Mouse (Mus musculus) heart, postnatal 25 days (tissue): Measurements from ENCODE around the gene Shank2. TPM values are rescaled to one million over a fixed set of nuclear protein-coding genes. Genes with fewer than 3 reads are reported as not detected.

Experiments
- DNase-seq: peaks from one replicate; pipeline ENCODE4 v3.0.0; 2022; ENCODE audit warnings: low spot score
- intact Hi-C: fragments of 180-260 bp; cut with DNase I; formaldehyde crosslinking; loops from one replicate; pipeline ENCODE4 v1.15.1; 2025
- total RNA-seq, 2 experiments: library from RNA; stranded (reverse); gene quantifications; 2 replicates each; pipeline ENCODE4 v1.2.3; 2021

Gene Shank2
- total RNA-seq, 2 experiments from 2014 or later, result 0.42 to 0.59 TPM

DNA sequence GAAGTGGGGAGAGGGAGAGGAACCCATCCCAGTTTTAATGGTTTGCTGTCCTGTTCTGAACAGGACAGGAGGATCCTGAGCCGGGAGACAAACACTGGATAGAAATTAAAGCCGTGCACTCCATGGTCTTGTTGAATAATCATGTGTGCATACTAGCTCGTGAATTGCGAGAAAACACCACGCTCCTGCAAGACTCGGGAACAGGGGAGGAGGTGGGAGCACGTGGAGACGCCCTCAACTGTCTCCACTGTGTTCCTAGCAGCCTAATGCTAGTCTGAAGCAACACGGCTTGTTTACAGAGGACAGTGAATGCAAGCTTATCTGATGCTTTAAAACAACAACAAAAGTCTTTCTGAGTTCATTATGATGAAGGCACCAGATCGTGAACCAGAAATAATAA lies 379.9 kb downstream of the Shank2 start:
- intact Hi-C loops, result no loop called here
- DNase-seq, result no peak

DNA sequence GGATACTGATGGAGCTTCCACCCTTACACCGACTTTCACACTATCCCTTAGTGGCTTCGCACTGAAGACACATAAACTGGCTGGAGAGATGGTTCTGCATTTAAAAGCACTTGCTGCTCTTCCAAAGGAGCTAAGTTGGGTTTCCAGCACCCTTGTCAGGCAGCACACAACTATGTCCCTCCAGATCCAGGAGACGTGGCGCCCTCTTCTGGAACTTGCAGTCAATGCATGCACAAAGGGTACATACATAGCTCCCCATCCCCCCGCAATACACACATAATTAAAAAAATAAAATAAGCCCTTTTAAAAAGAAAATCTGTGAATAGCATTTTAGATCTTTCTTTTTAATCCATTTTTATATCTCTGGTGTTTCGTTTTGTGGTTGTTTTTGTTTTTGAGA lies 385.8 kb downstream of the Shank2 start:
- no peak for DNase-seq
- intact Hi-C loops, result no loop called here

DNA sequence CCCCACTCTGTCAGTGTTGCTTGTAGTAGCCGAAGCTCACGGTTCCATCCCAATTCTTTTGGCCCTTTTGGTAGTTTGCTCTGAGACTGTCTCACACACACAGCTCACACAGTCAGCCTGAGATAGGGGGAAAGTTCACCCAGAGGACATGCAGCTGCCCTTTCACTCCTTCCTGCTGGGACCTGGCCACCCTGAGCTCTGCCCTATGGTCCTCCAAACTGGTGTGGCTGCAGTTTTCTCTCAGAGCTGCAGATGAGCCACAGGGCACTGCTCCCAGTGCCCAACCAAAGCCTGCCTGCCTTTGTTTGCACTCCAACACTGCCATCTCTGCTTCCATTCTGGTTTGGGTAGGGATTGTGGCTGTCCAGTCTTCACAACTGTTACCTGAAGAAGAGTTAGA lies 388.0 kb downstream of the Shank2 start:
- intact Hi-C loops, result no loop called here
- no peak for DNase-seq

DNA sequence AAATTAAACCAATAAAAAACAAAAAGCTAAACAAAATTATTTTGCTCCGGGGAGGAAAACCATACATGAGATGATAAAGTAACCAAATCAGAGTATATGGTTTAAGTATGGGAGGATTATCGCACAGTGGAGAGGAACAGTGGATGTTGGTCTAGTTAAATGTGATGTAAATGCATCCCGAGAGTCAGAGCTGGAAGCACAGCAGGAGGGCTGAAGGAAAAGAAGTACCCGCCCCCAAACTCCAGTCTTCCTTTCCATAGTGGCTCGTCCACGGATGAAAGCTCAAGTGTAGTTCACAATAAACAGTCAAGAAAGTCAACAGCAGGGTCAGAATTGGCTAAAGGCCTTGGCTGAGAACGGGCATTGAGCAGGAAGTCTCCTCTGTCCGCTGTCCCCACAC lies 388.9 kb downstream of the Shank2 start:
- intact Hi-C loops, result no loop called here
- no peak for DNase-seq

DNA sequence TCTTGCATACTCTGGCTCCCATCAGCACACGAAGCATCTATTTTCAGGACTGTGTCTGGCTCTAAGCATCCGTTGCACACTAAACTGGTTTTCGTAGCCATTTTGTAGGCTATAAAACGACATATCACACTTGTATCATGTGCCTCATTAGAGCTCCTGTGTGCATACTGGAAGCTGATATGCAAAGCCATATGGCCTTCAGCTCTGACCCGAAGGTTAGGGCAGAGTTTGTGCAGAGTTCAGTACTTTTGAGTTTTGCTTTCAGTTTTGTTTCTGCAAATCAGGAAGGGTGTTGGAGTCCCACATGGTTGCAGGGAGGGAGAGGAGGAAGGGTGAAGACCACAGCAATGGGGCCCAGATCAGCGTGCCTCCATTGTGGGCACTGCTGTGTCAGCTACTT lies 390.0 kb downstream of the Shank2 start:
- intact Hi-C loops, result no loop called here
- no peak for DNase-seq

DNA sequence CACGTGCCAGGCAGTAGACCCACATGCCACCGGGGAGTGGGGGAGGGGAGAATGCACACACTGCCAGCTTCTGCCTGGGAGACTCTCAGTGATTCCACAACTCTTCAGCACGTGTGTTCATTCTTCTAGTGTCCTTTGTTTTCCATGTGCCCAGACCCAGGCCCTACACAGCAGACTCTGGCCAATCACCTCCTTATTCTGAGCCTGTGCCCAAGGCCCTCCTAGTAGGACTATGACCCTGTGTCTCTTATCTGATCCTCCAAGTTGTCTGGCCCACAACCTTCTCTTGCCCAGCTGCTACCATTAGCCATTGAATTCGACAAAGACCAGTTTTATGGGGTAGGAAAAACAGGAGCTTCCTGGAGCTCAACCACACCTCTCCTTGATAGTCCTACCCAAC lies 400.8 kb downstream of the Shank2 start:
- no peak for DNase-seq
- intact Hi-C loops, result no loop called here

DNA sequence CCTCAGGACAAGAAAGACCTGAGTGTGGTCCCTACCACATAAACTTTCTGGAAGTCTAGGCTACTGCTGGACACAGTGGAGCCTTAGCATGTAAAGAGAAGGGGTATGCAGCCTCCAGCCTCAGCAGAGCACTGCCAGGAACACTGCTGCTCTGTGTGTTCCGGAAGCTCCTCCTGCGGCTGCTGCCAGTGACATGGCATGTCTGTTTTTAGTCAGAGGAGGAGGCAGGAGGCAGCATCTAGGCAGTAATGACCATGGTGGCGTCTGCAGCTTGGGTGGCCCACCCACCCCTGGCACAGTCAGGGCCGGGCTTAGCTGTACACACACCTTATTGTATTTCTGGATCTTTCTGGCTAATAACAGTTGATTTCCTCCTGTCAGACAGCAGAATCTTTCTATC lies 405.9 kb downstream of the Shank2 start:
- DNase-seq, result no peak
- intact Hi-C loops, result no loop called here

DNA sequence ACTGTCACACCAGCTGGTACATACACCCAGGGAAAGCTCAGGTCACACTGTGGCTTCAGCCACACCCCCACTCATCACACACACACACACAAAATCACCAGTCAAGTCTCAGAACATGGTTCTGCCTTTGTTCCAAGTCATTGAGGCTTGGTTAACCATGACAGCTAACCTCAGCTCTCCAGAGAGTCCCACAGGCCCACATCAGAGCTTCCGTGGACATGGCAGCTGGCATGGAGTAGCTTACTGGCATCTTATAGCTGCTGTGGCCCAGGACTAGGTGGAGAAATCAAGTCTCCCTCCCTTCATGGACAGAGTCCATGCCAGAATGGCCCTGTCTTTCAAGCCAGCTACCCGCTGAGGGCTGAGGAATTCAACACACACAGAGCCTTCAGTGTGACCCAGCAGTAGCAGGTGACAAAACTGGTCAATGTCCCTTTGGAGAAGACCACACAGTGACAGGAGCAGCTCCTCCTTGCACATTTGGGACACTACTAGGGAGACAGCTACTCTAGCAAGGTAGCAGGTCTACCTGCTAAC lies 406.8 kb downstream of the Shank2 start:
- DNase-seq, result no peak

DNA sequence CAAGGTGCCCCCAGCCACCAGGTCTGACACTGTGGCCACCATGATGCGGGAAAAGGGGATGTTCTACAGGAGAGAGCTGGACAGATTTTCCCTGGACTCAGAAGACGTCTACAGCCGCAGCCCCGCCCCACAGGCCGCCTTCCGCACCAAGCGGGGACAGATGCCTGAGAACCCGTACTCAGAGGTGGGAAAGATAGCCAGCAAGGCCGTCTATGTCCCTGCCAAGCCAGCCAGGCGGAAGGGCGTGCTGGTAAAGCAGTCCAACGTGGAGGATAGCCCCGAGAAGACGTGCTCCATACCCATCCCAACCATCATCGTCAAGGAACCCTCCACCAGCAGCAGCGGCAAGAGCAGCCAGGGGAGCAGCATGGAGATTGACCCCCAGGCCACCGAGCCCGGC lies 408.0 kb downstream of the Shank2 start:
- no peak for DNase-seq
- intact Hi-C loops, result no loop called here

More for the DNA sequence above, 406.8 kb downstream of the Shank2 start:
- intact Hi-C loops, result no loop called here

DNA sequence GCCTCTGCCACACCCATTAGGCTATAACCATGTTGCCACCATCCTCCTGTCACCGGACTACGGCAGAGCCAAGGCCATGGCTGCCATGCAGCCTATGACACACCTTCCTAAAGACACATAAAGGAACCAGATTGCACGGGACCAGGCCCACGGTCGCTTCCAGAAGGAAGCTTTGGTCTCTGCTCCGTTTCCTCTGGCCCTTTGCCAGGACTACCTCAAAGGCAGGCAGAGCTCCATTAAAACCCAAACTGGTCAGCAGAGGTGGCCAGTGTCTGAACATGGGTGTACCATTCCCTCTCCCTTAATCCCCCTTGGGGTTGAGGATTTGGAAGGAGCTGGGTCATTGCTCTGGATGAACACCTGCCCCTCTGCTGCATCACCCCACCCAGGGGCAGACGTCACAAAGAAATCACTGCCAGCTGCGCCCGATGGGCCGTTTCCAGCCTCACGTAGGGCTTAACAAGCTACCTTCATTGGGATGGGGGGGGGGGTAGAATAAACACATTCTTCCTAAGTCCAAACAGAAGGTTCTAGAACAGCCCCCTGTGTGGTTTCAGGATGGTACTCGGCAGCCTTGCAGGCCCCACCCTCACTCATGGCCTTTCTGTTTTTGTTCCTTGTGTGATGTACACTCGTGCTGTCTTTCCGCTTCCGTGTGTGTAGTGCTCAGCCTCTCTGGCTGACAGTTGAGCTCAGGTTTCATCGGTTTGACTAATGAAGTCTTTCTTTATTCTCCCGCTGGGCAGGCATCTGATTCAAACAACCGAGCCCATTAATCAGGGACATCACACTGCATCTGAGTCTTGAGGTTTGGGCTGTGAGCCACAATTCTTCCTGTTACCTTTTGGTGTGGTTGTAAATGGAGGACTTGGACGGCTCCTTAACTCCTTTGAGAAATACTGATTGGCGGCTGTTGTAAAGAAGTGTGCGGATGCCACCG lies 410.5 kb downstream of the Shank2 start:
- intact Hi-C loops, result no loop called here

DNA sequence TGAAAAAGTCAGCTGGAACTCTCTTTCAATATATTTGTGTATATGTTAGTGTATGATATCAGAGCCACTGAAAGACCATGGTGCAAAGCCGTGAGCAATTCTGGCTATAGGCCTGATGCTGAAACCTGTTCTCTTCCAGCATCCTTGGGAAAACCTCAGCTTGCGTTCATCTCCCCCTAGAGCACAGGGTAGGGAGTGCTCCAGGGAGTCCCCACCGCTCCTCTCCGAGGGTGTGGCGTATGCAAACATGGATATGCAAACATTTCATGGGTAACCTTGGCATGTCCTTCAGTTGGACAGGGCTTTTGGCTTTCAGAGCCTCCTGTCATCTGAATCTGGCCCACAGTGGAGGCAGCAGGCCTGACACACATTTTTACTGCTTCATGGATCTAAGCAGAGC lies 412.9 kb downstream of the Shank2 start:
- intact Hi-C loops, result no loop called here
- DNase-seq, result no peak

More for the DNA sequence above, 410.5 kb downstream of the Shank2 start:
- DNase-seq, result no peak

DNA sequence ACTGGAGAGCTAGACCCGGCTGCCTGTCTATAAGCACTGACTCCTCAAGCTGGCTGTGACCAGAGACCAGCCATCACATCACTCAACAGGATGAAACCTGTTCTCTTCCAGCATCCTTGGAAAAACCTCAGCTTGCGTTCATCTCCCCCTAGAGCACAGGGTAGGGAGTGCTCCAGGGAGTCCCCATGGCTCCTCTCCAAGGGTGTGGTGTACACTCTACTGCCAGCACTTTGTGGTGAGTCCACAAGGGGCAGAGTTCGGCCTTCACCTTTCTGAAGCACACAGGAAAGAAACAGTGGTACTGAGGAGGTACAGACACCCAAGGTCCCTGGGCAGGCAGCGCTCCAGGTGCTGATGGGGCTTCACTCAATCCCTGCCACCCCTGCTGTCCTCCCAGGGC lies 414.1 kb downstream of the Shank2 start:
- intact Hi-C loops, result no loop called here
- DNase-seq, result no peak

DNA sequence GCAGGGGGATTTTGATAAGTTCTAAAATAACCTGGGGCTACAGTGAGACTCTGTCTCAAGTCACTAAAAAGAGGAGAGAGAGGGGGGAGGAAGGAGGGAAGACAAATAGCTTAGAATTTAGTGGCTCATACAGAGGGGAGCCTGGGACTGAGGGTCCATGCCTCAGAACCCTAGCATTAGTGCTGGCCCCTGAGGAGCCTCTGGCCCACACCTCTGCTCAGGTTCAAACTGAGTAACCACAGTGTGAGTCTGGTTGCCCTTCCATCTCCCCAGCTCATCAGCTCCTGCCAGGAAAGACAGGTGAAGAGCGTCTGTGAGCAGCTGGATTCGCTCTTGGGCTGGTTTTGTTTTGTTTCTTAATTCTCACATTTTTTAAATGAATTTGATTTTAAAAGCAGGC lies 415.5 kb downstream of the Shank2 start:
- DNase-seq, result no peak
- intact Hi-C loops, result no loop called here

DNA sequence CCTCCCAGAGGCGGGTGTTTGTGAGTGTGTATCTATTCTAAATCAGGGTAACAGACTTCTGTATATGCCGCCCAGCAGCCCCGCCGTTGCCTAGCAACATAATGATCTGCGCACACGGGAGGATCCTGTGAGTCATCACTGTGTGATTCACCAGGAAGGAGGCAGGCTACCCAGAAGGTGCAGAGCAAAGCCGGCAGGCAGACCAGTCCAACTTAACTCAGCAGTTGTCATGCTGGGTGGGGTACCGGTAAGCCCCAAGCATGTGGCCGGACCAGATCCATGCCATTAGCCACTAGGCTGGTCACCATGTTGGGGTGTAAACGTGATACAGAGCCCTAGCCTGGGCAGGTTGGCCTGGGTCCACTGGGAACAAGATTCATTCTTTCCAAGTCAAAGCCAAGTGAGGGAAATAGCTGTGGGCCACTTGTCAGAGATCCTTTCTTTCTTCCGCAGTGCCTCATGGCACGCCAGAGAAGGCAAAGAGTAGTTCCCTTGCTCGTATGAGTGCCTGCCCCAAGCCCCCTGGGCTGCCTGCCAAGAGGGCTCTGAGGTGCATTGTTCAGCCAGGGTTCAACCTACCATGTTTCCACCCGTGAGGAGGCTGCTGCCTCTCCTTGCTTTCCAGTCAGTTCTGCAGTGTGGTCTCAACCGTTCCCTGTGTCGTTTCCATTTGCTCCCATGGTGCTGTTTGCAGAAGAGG lies 416.1 kb downstream of the Shank2 start:
- intact Hi-C loops, result no loop called here
- peak; percentile 10 for DNase-seq

DNA sequence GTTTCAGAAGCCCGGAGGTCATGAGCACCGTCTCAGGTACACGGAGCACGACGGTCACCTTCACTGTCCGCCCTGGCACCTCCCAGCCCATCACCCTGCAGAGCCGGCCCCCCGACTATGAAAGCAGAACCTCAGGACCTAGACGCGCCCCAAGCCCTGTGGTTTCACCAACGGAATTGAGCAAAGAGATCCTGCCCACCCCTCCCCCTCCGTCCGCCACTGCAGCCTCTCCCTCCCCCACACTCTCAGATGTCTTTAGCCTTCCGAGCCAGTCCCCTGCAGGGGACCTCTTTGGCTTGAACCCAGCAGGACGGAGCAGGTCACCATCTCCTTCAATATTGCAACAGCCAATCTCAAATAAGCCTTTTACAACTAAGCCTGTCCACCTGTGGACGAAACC lies 418.8 kb downstream of the Shank2 start:
- no peak for DNase-seq
- intact Hi-C loops, result no loop called here

DNA sequence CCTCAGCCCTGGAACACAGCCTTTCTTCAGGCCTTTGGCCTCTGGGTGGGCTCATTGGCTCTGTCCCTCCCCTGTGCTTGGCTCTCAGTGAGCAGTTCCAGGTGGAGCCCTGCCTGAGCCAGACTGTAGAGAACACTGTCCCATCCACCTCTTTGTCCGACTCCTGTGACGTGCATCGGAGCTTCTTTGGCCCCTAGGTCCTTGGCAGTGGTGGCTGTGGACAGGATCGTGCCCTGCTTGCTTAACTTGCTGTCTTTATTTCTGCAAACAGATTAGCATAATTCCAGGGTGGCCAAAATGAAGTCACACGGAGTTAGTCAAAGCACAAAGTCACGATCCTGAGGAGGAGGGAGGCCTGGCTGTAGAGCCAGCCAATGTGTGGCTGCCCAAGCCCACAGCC lies 419.8 kb downstream of the Shank2 start:
- no peak for DNase-seq
- intact Hi-C loops, result no loop called here

DNA sequence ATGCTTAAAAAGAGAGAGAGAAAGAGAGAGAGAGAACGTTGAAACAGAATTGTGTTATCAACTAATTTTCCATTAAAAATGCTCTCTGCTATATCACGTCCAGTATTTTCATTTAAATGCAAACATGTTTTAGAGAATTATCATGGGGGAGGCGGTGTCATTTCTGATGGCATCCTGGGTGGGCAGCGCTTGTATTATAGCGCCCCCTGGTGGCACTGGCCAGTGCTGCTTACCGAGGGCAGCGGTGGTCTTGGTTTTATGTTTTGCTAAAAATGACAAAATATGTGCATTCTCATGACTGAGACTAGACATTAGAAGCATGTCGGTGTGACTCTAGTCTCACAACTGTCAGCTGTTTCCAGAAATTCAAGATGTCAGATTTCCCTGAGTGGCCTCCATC lies 424.2 kb downstream of the Shank2 start:
- intact Hi-C loops, result loop anchor here (1.0 to 5.0 kb wide), 3 partner anchors 209 to 354 kb away; no protein-coding TSS in a partner anchor
- DNase-seq, result no peak

DNA sequence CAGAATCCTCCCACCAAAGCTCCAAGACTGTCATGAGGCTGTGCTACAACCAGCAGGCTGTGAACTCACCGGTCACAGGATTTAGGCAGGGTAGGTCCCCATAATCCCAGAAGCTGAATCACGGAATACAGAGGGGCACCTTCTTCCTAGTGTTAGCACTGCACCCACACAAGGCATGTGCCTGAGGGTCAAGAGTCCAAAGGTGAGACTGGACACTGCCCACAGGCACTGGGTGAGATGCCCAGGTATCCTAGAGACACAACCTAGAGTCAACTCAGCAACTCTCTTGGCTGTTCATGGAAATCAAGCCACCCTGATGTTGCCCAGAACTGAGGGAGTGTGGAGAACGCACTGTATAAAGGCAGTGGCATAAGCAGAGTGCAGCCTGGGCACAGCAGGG lies 424.9 kb downstream of the Shank2 start:
- intact Hi-C loops, result loop anchor here (1.0 to 5.0 kb wide), 3 partner anchors 209 to 354 kb away; no protein-coding TSS in a partner anchor

DNA sequence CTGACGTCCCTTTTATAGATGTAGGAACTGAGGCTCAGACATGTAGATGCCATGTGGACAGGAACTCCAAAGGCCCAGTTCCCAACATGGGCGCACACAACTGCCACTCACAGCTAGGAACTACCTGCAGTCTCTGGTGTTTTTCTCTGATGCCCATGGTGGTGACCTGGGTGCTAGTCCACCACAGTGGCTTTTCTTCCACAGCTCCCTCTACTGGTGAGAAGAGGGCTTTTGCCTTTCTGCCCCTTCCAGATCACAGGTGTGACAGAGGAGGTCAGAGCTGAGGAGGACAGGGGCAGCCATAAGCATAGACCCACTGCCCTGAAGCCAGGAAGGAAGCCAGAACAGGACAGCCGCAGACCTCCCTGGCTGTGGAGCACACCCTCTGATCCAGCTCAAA lies 425.7 kb downstream of the Shank2 start:
- intact Hi-C loops, result loop anchor here (5.0 kb wide), 2 partner anchors 330 to 355 kb away; no protein-coding TSS in a partner anchor
- DNase-seq, result no peak

More for the DNA sequence above, 424.9 kb downstream of the Shank2 start:
- no peak for DNase-seq

DNA sequence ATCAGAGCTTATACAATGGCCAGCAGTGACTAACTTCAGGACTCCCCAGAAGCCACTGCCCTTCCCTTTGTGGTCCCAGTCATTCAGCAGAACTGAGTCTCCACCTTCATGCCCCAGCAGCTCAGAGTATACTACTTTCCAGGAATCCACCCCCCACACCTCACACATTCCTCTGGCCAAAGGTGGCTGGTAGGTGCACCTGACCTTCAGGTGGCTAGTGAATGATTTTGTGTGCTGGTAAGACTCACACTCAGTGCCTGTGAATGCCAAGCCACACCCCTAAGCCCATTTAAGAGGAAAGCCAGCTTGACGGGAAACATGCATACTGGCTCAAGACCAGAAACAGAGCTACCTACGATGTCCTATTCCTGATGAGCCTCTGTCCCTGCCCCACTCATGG lies 431.2 kb downstream of the Shank2 start:
- intact Hi-C loops, result no loop called here
- DNase-seq, result no peak

DNA sequence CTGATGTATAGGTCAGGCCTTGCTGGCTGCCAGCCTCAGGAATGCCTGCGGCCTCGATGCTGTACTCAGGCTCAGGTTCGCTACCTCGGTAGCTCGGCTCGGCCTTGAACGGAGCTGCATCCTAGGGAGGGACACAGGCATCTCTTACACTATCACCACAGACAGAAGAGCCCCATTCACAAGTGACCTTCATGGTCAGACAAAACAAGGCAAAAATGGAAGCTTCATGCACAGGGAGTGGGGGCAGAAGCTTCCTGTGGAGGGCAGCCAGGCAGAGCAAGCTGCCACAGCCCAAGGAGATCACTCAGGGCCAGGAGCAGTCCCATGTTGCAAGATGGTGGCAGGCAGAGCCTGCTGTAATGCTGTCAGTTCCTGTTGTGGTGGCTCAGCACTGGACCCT lies 437.1 kb downstream of the Shank2 start:
- intact Hi-C loops, result no loop called here
- DNase-seq, result no peak
